Mouse (Mus musculus) embryonic facial prominence, embryonic 15.5 days (tissue): Measurements from ENCODE around the gene Fhod1. TPM values are rescaled to one million over a fixed set of nuclear protein-coding genes. Genes with fewer than 3 reads are reported as not detected.

Source experiments
- ATAC-seq: fragments of 200-750 bp; cut with Nextera tagmentation; 2 replicates; pipeline ENCODE4 v1.8.0; 2017; ENCODE audit warnings: low read depth, moderate TSS enrichment; ENCODE audit not compliant: insufficient number of reproducible peaks, low FRiP score, low TSS enrichment
- H3K27ac ChIP-seq: fragments of 300-500 bp; sonication (generic); replicated peaks from 2 replicates; pipeline ENCODE4 v1.5.1; 2015; ENCODE audit warnings: mild to moderate bottlenecking, inconsistent platforms
- H3K27me3 ChIP-seq: fragments of 300-500 bp; sonication (generic); 2 replicates; pipeline ENCODE4 v1.6.1; 2015; ENCODE audit warnings: inconsistent platforms
- H3K36me3 ChIP-seq: fragments of 300-500 bp; sonication (generic); 2 replicates; pipeline ENCODE4 v1.6.1; 2015; ENCODE audit warnings: mild to moderate bottlenecking, inconsistent platforms
- H3K4me1 ChIP-seq: fragments of 300-500 bp; sonication (generic); 2 replicates; pipeline ENCODE4 v1.6.1; 2015; ENCODE audit warnings: inconsistent platforms
- H3K4me2 ChIP-seq: fragments of 300-500 bp; sonication (generic); replicated peaks from 2 replicates; pipeline ENCODE4 v1.6.1; 2015; ENCODE audit warnings: mild to moderate bottlenecking, inconsistent platforms
- H3K4me3 ChIP-seq: fragments of 300-500 bp; sonication (generic); replicated peaks from 2 replicates; pipeline ENCODE4 v1.5.1; 2015; ENCODE audit warnings: mild to moderate bottlenecking, inconsistent platforms
- H3K9ac ChIP-seq: fragments of 300-500 bp; sonication (generic); 2 replicates; pipeline ENCODE4 v1.6.1; 2015; ENCODE audit warnings: inconsistent platforms
- H3K9me3 ChIP-seq: fragments of 300-500 bp; sonication (generic); replicated peaks from 2 replicates; pipeline ENCODE4 v1.6.1; 2016; ENCODE audit warnings: inconsistent platforms
- WGBS: fragments of 180-500 bp; shearing (Covaris S2); methylation state at CpG from one replicate; pipeline ENCODE4 v1.1.7; 2015; 5-methylcytosine and 5-hydroxymethylcytosine counted together
- polyA plus RNA-seq: library from polyadenylated mRNA; unstranded; fragments of >200 nt; fragmentation: Nextera tagmentation; extraction: Ambion mirVana; gene quantifications from 2 replicates; pipeline ENCODE4 v1.2.1, GENCODE M21; 2015

Fhod1 gene
- polyA plus RNA-seq, 1 experiment from 2014 or later = 2.6 TPM

DNA sequence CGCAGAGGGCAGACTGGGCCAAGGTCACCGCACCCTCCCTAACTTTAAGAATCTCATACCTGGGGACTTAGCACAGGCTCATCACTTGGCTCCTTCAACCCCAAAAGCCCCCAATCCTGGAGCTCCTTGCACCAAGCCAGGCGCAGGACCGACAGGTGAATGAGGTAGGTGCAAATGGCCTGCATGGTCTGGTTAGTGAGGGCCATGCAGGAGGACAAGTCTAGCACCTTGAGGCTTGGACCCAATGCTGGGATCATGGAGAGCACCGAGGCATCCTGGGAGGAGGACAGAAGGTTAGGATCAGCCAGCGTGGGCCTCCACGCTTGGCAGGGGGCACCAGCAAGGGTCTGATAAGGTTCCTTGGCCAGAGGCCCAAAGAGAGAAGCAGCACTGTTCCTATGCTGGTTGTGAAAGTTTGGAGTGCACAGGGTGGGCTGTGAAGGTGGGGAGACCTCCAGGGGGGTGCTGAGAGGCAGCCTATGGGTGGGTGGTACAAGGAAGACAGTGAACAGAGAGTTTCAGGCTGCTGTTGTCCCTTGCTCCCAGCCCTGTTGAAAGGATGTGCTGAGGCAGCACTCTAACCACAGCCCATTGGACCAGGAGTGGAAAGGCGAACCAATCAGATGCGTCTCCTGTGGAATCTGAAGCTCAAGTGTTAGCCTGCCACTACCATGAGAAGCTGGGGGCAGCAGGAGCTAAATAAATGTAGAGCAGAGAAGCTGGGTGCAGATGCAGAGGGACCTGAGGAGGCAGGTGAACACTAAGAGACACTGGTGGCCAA lies 33.9 kb downstream of the Fhod1 start:
- H3K4me1 ChIP-seq = no peaks in the 10 kb centered on the region
- WGBS = 79% methylated on average over 9 of the region's 9 CpGs
- no peaks in the 10 kb centered on the region for H3K9me3 ChIP-seq
- H3K4me2 ChIP-seq = no peak overlapping the region
- ATAC-seq = no peak
- no peak overlapping the region for H3K9ac ChIP-seq
- no peaks in the 10 kb centered on the region for H3K27me3 ChIP-seq
- H3K36me3 ChIP-seq = peaks cover 78% of the 10 kb centered on the region
- no peak overlapping the region for H3K4me3 ChIP-seq
- no peak overlapping the region for H3K27ac ChIP-seq

DNA sequence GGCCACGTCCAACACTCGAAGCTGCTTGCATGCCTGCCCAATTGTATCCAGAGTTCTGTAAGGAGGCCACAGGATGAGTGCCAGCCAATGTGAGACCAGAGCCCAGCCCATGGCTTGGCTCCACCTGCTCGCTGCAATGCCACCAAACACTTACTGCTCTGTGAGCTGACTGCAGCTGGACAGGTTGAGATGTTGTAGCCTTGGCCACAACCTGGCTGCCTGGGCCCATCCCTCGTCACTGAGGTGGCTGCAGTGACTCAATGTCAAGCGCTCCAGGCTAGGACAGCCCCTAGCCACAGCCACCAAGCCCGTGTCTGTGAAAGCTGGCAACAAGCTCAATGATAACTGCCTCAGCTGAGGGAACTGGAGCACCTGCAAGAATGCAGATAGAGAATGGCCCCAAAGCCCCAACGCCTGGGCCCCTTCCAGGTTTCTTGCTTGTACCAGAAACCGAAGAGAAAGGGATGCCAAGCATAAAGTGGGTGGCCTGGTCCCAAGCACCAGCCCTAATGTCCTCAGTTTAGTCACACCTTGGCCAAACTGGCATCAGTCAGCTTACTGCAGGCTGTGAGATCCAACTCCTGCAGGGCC lies 34.8 kb downstream of the Fhod1 start:
- no peak overlapping the region for H3K4me3 ChIP-seq
- H3K9ac ChIP-seq = no peak overlapping the region
- H3K36me3 ChIP-seq = peaks cover 78% of the 10 kb centered on the region
- no peak overlapping the region for H3K27ac ChIP-seq
- no peaks in the 10 kb centered on the region for H3K27me3 ChIP-seq
- 88% methylated on average over 8 of the region's 8 CpGs for WGBS
- H3K4me2 ChIP-seq = no peak overlapping the region
- no peaks in the 10 kb centered on the region for H3K4me1 ChIP-seq
- ATAC-seq = no peak
- H3K9me3 ChIP-seq = no peaks in the 10 kb centered on the region

GRCm38 (mm10) chr8:105311718-105312117 lies 36.0 kb downstream of the Fhod1 start:
- H3K4me3 ChIP-seq = no peak overlapping the region
- no peaks in the 10 kb centered on the region for H3K4me1 ChIP-seq
- WGBS = 81% methylated on average over 1 of the region's 1 CpGs
- no peak overlapping the region for H3K9ac ChIP-seq
- no peak for ATAC-seq
- H3K9me3 ChIP-seq = no peaks in the 10 kb centered on the region
- H3K4me2 ChIP-seq = no peak overlapping the region
- H3K27me3 ChIP-seq = no peaks in the 10 kb centered on the region
- H3K27ac ChIP-seq = no peak overlapping the region
- H3K36me3 ChIP-seq = peaks cover 81% of the 10 kb centered on the region

- WGBS = 81% methylated on average over 8 of the region's 8 CpGs
- Histone ChIP-seq H3K36me3 (peaks cover 70% of the 10 kb centered on the region), H3K4me3 (no peak overlapping the region), H3K4me2 (no peak overlapping the region), H3K27ac (no peak overlapping the region), H3K9ac (no peak overlapping the region), H3K9me3 (no peaks in the 10 kb centered on the region), H3K4me1 (peaks cover 16% of the 10 kb centered on the region), H3K27me3 (no peaks in the 10 kb centered on the region)
- no peak for ATAC-seq
Observed at GRCm38 (mm10) chr8:105310118-105310517, 37.6 kb downstream of the Fhod1 start.

DNA sequence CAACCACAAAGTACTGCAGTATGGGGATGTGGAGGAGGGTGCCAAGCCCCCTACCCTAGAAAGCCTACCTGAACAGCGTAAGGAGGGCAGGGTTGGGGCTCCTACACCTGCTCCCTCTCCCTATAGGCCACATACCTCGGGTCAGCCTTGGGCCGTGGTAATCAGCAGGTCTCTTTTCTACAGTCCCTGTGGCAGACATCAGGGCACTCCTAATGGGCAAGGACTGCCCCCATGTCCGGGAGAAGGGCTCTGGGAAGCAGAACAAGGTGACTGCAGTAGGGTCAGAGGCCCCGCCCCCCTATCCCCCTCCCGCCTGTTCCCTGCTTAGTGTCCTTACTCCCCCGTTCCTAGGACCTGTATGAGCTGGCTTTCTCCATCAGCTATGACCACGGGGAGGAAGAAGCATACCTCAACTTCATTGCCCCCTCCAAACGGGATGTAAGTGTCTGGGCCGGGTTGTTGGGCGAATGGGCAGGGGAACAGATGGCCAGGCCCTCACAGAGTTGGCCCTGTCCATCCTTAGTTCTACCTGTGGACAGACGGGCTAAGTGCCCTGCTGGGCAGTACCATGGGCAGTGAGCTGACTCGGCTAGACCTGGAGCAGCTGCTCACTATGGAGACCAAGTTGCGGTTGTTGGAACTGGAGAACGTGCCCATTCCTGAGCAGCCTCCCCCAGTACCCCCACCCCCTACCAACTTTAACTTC lies 38.5 kb downstream of the Fhod1 start:
- Histone ChIP-seq H3K4me3 (no peak overlapping the region), H3K9me3 (no peaks in the 10 kb centered on the region), H3K27ac (no peak overlapping the region), H3K27me3 (no peaks in the 10 kb centered on the region), H3K4me2 (no peak overlapping the region), H3K36me3 (peaks cover 68% of the 10 kb centered on the region), H3K4me1 (peaks cover 24% of the 10 kb centered on the region), H3K9ac (no peak overlapping the region)
- no peak for ATAC-seq
- 80% methylated on average over 15 of the region's 15 CpGs for WGBS

DNA sequence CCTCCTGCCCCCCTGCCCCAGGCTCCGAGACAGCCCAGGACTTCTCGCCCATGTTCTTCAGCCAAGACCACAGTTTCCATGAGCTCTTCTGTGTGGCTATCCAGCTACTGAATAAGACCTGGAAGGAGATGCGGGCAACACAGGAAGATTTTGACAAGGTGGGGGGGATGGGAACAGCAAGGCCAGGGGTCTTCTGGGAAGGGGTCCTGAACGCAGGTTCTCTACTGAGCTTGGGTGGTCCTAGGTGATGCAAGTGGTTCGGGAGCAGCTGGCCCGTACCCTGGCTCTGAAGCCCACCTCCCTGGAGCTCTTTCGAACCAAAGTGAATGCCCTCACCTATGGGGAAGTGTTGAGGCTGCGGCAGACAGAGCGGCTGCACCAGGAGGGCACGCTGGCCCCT lies 39.3 kb downstream of the Fhod1 start:
- WGBS = 93% methylated on average over 10 of the region's 10 CpGs
- ATAC-seq = no peak
- peaks cover 71% of the 10 kb centered on the region for H3K36me3 ChIP-seq
- H3K4me1 ChIP-seq = peaks cover 29% of the 10 kb centered on the region
- no peak overlapping the region for H3K4me3 ChIP-seq
- no peak overlapping the region for H3K9ac ChIP-seq
- no peaks in the 10 kb centered on the region for H3K9me3 ChIP-seq
- H3K4me2 ChIP-seq = no peak overlapping the region
- no peaks in the 10 kb centered on the region for H3K27me3 ChIP-seq
- H3K27ac ChIP-seq = no peak overlapping the region

DNA sequence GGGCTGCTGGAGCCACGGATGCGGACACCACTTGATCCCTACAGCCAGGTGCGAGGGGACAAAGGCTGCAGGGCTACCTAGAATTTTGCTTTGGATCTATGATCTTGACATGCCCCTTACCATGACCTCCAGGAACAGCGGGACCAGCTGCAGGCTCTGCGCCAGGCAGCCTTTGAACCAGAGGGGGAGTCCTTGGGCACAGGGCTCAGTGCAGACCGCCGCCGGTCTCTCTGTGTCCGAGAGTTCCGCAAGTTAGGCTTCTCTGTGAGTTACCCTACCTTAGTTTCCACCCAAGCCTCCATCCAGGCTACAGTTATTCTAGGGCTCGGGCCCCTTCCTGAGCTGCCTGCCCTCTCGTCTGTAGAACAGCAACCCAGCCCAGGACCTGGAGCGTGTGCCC lies 40.1 kb downstream of the Fhod1 start:
- ATAC-seq = no peak
- 95% methylated on average over 13 of the region's 13 CpGs for WGBS
- no peak overlapping the region for H3K4me2 ChIP-seq

GRCm38 (mm10) chr8:105306146-105306691 lies 41.5 kb downstream of the Fhod1 start:
- peak overlapping the region; percentile 87; the same call in 1 of the 2 replicates for H3K27ac ChIP-seq
- peaks cover 69% of the 10 kb centered on the region for H3K36me3 ChIP-seq
- no peaks in the 10 kb centered on the region for H3K27me3 ChIP-seq
- 34% methylated on average over 5 of the region's 5 CpGs for WGBS
- no peaks in the 10 kb centered on the region for H3K9me3 ChIP-seq
- H3K4me3 ChIP-seq = peak overlapping the region; percentile 46
- ATAC-seq = peak; percentile 22; the same call in 1 of the 2 replicates
- H3K9ac ChIP-seq = peak overlapping the region; percentile 47
- H3K4me1 ChIP-seq = peaks cover 29% of the 10 kb centered on the region
- peak overlapping the region; percentile 74 for H3K4me2 ChIP-seq

More for the DNA sequence above, 40.1 kb downstream of the Fhod1 start:
- Histone ChIP-seq H3K4me1 (peaks cover 29% of the 10 kb centered on the region), H3K27ac (no peak overlapping the region), H3K4me3 (no peak overlapping the region), H3K9ac (no peak overlapping the region), H3K27me3 (no peaks in the 10 kb centered on the region), H3K9me3 (no peaks in the 10 kb centered on the region), H3K36me3 (peaks cover 70% of the 10 kb centered on the region)

DNA sequence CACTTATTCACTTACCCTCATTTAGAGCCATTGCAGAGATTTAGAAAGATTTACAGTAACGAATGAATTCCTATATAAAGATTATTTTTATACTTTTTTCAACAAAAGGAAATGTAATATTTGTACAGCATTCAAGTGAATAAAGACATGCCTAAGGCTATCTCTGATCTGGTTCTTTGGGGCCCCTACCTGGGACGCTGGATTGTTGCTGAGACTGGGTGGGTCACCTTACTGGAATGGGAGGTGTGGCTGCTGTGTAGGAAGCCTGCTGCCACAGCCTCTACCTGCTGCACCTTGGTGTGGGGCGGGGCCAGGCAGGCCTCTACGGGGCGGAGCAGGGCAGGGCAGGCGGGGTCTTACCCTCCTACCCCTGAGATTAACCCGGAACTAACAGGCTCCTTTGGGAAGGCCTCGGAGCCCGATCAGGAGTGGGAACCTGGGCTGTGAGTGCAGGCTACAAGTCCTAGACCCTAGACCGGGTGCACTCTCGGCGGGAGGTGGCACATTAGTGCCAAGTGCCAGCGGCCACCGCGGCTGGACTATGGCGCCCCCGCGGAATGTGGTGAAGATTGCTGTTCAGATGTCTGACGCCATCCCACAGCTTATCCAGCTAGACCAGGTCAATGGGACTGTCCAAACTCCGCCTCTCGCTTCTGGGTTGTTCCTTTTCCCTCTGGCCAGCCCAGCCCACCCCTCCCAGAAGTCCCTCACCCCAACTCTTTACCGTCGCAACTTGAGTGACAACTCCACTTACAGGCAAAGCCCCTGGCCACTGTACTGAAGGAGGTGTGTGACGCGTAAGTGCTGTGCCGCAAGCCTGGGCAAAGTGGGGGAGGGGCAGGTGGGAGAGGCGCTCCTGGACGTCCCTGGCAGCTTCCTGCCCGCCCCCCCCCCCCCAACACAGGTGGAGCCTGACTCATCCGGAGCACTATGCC lies 42.3 kb downstream of the Fhod1 start, which contains the start of gene Elmo3:
TSS of gene Elmo3 (plus strand) at position 391 of the 935 bp plus-strand sequence.
- peak within 1 kb of the TSS; percentile 87 for H3K27ac ChIP-seq
- peak within 1 kb of the TSS; percentile 46 for H3K4me3 ChIP-seq
- H3K9me3 ChIP-seq = no peaks in the 10 kb centered on the region
- peaks cover 29% of the 10 kb centered on the region for H3K4me1 ChIP-seq
- H3K4me2 ChIP-seq = peak within 1 kb of the TSS; percentile 74
- peak; percentile 79 for ATAC-seq
- peaks cover 71% of the 10 kb centered on the region for H3K36me3 ChIP-seq
- WGBS = 3% methylated on average over 27 of the region's 30 CpGs
- no peaks in the 10 kb centered on the region for H3K27me3 ChIP-seq
- H3K9ac ChIP-seq = peak within 1 kb of the TSS; percentile 47

- Histone ChIP-seq H3K4me2 (0 out of 2 replicates have a peak overlapping the region, but pooled peaks have one; percentile 2), H3K36me3 (peaks cover 71% of the 10 kb centered on the region), H3K9me3 (no peaks in the 10 kb centered on the region), H3K4me3 (no peak overlapping the region), H3K4me1 (peaks cover 29% of the 10 kb centered on the region), H3K27ac (peak overlapping the region; percentile 87), H3K27me3 (no peaks in the 10 kb centered on the region), H3K9ac (no peak overlapping the region)
- WGBS = 44% methylated on average over 9 of the region's 9 CpGs
- ATAC-seq = 0 out of 2 replicates have a peak, but pooled peaks have one; percentile 15
Observed at GRCm38 (mm10) chr8:105304325-105305210, 43.2 kb downstream of the Fhod1 start.
